Mouse (Mus musculus) stomach, embryonic 15.5 days (tissue): ENCODE data around the gene Rps15. TPM values are rescaled to one million over a fixed set of nuclear protein-coding genes. Genes with fewer than 3 reads are reported as not detected.

Experiments used
- ATAC-seq: fragments of 200-750 bp; cut with Nextera tagmentation; 2 replicates; pipeline ENCODE4 v1.8.0; 2017; ENCODE audit warnings: low read depth, moderate number of reproducible peaks, moderate TSS enrichment; ENCODE audit not compliant: insufficient read depth, low FRiP score
- H3K27ac ChIP-seq: fragments of 300-500 bp; sonication (generic); 2 replicates; pipeline ENCODE4 v1.5.1; 2015; ENCODE audit warnings: mild to moderate bottlenecking, inconsistent platforms
- H3K27me3 ChIP-seq: fragments of 300-500 bp; sonication (generic); replicated peaks from 2 replicates; pipeline ENCODE4 v1.6.1; 2015; ENCODE audit warnings: inconsistent platforms
- H3K36me3 ChIP-seq: fragments of 300-500 bp; sonication (generic); 2 replicates; pipeline ENCODE4 v1.6.1; 2015; ENCODE audit warnings: inconsistent platforms
- H3K4me1 ChIP-seq: fragments of 300-500 bp; sonication (generic); 2 replicates; pipeline ENCODE4 v1.6.1; 2015; ENCODE audit warnings: inconsistent platforms
- H3K4me2 ChIP-seq: fragments of 300-500 bp; sonication (generic); 2 replicates; pipeline ENCODE4 v1.6.1; 2015; ENCODE audit warnings: mild to moderate bottlenecking, inconsistent platforms
- H3K4me3 ChIP-seq: fragments of 300-500 bp; sonication (generic); replicated peaks from 2 replicates; pipeline ENCODE4 v1.5.1; 2015; ENCODE audit warnings: inconsistent platforms
- H3K9ac ChIP-seq: fragments of 300-500 bp; sonication (generic); 2 replicates; pipeline ENCODE4 v1.6.1; 2015; ENCODE audit warnings: inconsistent platforms
- H3K9me3 ChIP-seq: fragments of 300-500 bp; sonication (generic); 2 replicates; pipeline ENCODE4 v1.6.1; 2016; ENCODE audit warnings: inconsistent platforms
- whole genome bisulfite sequencing: fragments of 180-500 bp; shearing (Covaris S2); methylation state at CpG from one replicate; pipeline ENCODE4 v1.1.7; 2015; 5-methylcytosine and 5-hydroxymethylcytosine counted together
- polyA plus RNA-seq: library from polyadenylated mRNA; unstranded; fragments of >200 nt; fragmentation: Nextera tagmentation; extraction: Ambion mirVana; gene quantifications from 2 replicates; pipeline ENCODE4 v1.2.1, GENCODE M21; 2015

Rps15 gene
- polyA plus RNA-seq, 1 experiment from 2014 or later, result 948 TPM

GRCm38 (mm10) chr10:80253551-80253950, 38.7 kb upstream of the Rps15 start:
- no peak for ATAC-seq

DNA sequence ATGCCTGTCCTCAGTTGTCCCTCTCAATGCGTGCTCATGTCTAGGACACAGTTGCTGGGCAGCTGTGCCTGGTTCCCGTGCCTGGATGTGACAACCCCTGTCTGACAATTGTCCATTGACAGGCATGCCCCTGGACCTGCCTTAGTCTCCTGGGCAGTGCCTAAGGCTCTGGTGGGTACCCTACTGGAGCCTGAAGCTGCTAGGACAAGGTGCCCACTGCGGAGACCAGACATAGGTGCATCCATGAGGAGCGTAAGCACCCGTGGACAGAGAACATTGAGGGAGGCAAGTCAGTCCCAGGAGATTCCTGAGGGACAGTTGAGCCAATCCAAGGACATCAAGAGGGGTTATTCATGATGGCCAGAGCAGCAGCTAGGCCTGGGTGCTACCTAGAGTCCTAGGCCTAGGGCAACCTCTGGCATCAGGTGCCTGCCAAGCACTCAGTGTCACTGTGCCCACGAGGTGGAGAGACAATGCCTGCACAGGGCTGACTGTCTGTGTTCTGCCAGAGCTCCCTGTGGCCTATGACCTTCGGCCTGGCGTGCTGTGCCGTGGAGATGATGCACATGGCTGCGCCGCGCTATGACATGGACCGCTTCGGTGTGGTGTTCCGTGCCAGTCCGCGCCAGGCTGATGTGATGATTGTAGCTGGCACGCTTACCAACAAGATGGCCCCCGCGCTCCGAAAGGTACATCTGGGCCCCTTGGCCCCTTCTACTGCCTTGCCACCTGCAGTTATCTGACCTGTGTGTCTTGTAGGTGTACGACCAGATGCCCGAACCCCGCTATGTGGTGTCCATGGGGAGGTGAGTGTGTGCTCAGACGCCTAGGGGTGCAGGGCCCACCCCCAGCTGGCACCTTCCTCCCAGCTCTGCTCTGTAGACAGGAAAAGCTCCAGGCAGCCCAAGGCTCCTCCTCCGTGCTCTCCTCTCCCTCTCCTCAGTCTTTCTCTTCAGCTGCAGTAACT, 37.6 kb upstream of the Rps15 start:
- Histone ChIP-seq H3K27ac (no peak overlapping the region), H3K9me3 (no peaks in the 10 kb centered on the region), H3K36me3 (peaks cover 43% of the 10 kb centered on the region), H3K27me3 (no peaks in the 10 kb centered on the region), H3K4me2 (no peak overlapping the region), H3K4me1 (peaks cover 23% of the 10 kb centered on the region), H3K9ac (no peak overlapping the region), H3K4me3 (no peak overlapping the region)
- no peak for ATAC-seq
- 90% methylated on average over 26 of the region's 26 CpGs for WGBS

More at GRCm38 (mm10) chr10:80253551-80253950, 38.7 kb upstream of the Rps15 start:
- Histone ChIP-seq H3K27me3 (no peaks in the 10 kb centered on the region), H3K4me1 (peaks cover 16% of the 10 kb centered on the region), H3K27ac (no peak overlapping the region), H3K36me3 (peaks cover 40% of the 10 kb centered on the region), H3K9ac (no peak overlapping the region), H3K4me2 (no peak overlapping the region), H3K9me3 (no peaks in the 10 kb centered on the region), H3K4me3 (no peak overlapping the region)
- 77% methylated on average over 6 of the region's 6 CpGs for WGBS

DNA sequence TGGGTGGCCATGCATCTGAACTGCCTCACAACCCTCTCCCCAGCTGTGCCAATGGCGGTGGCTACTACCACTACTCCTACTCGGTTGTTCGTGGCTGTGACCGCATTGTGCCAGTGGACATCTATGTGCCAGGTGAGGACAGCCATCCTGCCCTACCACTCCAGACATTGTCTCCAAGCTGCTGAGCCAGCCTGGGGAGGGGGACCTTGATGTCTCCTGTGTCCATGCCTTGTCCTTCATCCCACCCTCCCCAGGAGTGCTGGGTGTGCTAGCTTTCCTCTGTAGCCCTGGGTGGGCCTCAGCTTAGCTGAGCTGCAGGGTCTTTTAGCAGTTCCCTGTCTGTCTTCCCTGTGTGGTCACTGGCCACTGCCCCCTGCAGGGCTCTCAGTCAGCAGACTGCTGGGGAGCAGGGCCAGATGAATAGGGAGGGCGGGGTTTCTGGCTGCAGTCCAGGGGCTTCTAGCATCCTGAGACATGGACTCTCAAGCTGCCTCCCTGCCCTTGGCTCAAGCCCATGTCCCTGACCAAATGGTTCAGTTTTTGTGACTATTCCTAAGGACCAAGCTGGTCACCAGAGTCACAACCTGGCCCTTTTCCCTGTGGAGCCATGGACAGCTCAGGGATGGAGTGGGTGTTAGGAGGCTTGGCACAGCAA, 36.2 kb upstream of the Rps15 start:
- ATAC-seq, result no peak
- peaks cover 43% of the 10 kb centered on the region for H3K36me3 ChIP-seq
- 85% methylated on average over 5 of the region's 5 CpGs for WGBS
- H3K4me3 ChIP-seq, result no peak overlapping the region
- H3K27me3 ChIP-seq, result no peaks in the 10 kb centered on the region
- no peak overlapping the region for H3K9ac ChIP-seq
- H3K4me1 ChIP-seq, result peaks cover 17% of the 10 kb centered on the region
- H3K27ac ChIP-seq, result no peak overlapping the region
- no peak overlapping the region for H3K4me2 ChIP-seq
- H3K9me3 ChIP-seq, result no peaks in the 10 kb centered on the region

DNA sequence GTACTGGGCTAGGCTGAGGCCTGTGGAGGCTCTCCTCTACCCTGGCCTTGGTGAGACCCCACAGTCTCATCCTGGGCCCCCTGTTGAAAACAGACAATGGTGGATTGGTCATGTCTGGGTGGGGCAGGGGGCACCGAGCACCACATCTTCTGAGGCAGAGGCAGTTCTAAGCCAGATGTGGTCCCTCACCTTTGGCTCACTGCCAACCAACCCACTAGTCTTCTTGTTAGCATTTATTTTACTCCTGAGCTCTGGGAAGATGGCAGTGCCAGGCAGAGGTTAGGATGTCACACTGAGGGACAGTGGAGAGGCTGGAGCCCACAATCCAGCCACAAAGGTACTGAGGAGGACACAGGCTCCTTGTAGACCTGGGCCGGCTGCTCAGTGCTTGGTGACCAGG, 34.3 kb upstream of the Rps15 start:
- no peak overlapping the region for H3K4me2 ChIP-seq
- H3K36me3 ChIP-seq, result peaks cover 43% of the 10 kb centered on the region
- ATAC-seq, result no peak
- H3K9ac ChIP-seq, result no peak overlapping the region
- no peak overlapping the region for H3K4me3 ChIP-seq
- no peaks in the 10 kb centered on the region for H3K27me3 ChIP-seq
- H3K27ac ChIP-seq, result no peak overlapping the region
- no peaks in the 10 kb centered on the region for H3K9me3 ChIP-seq
- peaks cover 21% of the 10 kb centered on the region for H3K4me1 ChIP-seq
- WGBS, result 77% methylated on average over 2 of the region's 2 CpGs

DNA sequence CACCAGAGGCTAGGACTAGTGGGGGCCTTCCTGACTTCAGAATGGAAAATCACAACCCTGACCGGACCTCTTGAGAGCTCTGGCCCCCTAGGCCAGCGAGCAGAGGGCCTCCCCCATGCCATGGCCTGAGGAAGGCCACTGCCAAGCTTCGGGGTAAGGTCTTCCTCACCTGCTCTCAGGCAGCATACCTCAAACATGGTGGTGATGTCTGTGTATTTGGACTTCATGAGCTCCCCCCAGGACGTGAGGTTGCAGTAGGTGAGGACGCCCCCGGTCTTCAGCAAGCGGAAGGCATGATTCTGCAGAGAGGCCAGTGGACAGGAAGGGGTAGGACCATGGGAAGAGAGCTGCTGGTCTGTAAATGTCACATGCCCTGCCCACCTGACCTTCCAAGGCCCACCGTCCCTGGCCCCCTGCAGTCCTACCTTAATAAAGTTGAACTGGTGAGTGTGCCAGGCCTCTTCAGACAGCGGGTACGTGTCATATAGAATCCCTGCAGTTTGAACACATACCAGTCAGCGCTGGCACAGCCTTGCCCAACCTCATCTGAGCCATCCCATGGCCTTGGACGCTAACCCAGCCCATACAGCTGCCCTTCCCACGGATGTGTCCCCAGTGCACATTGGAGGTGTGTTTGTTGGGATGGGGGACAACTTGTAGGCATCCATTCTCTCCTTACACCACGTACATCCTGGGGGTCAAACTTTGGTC, 33.3 kb upstream of the Rps15 start:
- Histone ChIP-seq H3K27ac (no peak overlapping the region; the same call in 1 of the 2 replicates), H3K4me2 (peak overlapping the region; percentile 97), H3K9me3 (no peaks in the 10 kb centered on the region), H3K36me3 (peaks cover 36% of the 10 kb centered on the region), H3K27me3 (no peaks in the 10 kb centered on the region), H3K9ac (no peak overlapping the region), H3K4me3 (peak overlapping the region; percentile 59), H3K4me1 (peaks cover 21% of the 10 kb centered on the region)
- WGBS, result 86% methylated on average over 14 of the region's 14 CpGs
- no peak for ATAC-seq

- Histone ChIP-seq H3K4me2 (peak overlapping the region; percentile 97), H3K36me3 (peaks cover 31% of the 10 kb centered on the region), H3K27ac (peak overlapping the region; percentile 97), H3K9me3 (no peaks in the 10 kb centered on the region), H3K9ac (peak overlapping the region; percentile 47; the same call in 1 of the 2 replicates), H3K27me3 (no peaks in the 10 kb centered on the region), H3K4me1 (peaks cover 21% of the 10 kb centered on the region), H3K4me3 (peak overlapping the region; percentile 59)
- 78% methylated on average over 6 of the region's 6 CpGs for WGBS
- no peak for ATAC-seq
Measured at GRCm38 (mm10) chr10:80259463-80259805, 32.8 kb upstream of the Rps15 start.

- Histone ChIP-seq H3K27ac (peak overlapping the region; percentile 97), H3K4me2 (peak overlapping the region; percentile 97), H3K9ac (peak overlapping the region; percentile 47), H3K4me1 (peaks cover 21% of the 10 kb centered on the region), H3K27me3 (no peaks in the 10 kb centered on the region), H3K9me3 (no peaks in the 10 kb centered on the region), H3K4me3 (peak overlapping the region; percentile 59), H3K36me3 (peaks cover 25% of the 10 kb centered on the region)
- no peak for ATAC-seq
- 9% methylated on average over 19 of the region's 19 CpGs for WGBS
Measured at GRCm38 (mm10) chr10:80259861-80260641, 32.2 kb upstream of the Rps15 start.

DNA sequence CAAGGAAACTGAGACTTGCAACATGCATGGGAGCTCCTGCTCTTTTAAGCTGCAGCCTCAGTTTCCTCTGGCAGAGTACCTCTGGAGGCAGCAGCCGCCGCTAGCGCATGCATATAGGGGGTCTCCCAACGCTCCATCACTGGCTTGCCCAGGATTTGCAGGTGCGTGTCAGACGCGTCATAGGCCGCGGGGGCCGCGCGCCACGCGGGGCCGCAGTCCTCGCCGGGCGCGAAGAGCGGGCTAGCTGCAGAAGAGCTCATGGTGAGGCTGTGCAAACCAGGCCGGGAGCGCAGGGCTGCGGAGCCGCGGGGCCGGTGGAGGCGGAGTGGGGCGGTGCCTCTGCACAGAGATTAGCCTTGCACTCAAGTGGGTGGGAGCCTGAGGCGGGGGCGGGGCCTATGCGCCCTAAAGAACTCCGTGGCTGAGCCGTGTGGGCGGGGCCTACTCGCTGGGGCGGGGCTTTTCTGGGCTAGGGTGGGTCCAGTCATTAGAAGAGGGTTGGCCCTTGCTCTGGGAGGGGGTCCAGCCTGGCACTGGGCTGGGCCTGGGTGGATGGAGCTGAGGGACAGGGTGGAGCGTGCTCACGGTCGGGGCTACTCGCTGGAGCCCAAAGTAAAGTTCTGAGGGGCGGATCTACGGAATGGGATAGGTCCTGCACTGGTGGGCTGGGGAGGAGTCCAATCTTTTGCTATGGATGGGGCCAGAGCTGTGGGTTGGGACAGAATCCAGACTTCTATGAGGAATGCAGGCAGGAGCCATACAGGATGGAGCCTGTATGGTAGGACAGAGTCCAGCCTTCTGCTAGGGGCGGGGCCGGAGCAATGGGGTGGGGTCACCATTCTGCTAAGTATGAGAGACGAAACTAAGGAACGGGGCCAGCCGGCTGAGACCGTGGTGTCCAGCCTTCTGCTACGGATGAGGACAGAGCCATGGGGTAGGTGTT, 31.3 kb upstream of the Rps15 start, which contains the start of the genes Gamt and Dazap1:
Gamt (minus strand) TSS at position 371 of the 943 bp plus-strand sequence.
Dazap1 (plus strand) TSS at position 845 of the 943 bp plus-strand sequence.
- Histone ChIP-seq H3K4me3 (peak within 1 kb of the TSS; percentile 59), H3K4me2 (peak within 1 kb of the TSS; percentile 97), H3K36me3 (peaks cover 16% of the 10 kb centered on the region), H3K9ac (peak within 1 kb of the TSS; percentile 47), H3K4me1 (peaks cover 25% of the 10 kb centered on the region), H3K9me3 (no peaks in the 10 kb centered on the region), H3K27ac (peak within 1 kb of the TSS; percentile 97), H3K27me3 (no peaks in the 10 kb centered on the region)
- ATAC-seq, result peak; percentile 89
- WGBS, result under 1% methylated on average over 49 of the region's 49 CpGs

- peak overlapping the region; percentile 97 for H3K27ac ChIP-seq
- H3K9me3 ChIP-seq, result no peaks in the 10 kb centered on the region
- H3K4me1 ChIP-seq, result peaks cover 31% of the 10 kb centered on the region
- peak overlapping the region; percentile 97 for H3K4me2 ChIP-seq
- H3K4me3 ChIP-seq, result peak overlapping the region; percentile 59
- H3K36me3 ChIP-seq, result peaks cover 13% of the 10 kb centered on the region
- H3K9ac ChIP-seq, result no peak overlapping the region; the same call in 1 of the 2 replicates
- peak; percentile 68 for ATAC-seq
- 0% methylated on average over 14 of the region's 14 CpGs for WGBS
- no peaks in the 10 kb centered on the region for H3K27me3 ChIP-seq
Measured at GRCm38 (mm10) chr10:80261585-80261968, 30.7 kb upstream of the Rps15 start.

DNA sequence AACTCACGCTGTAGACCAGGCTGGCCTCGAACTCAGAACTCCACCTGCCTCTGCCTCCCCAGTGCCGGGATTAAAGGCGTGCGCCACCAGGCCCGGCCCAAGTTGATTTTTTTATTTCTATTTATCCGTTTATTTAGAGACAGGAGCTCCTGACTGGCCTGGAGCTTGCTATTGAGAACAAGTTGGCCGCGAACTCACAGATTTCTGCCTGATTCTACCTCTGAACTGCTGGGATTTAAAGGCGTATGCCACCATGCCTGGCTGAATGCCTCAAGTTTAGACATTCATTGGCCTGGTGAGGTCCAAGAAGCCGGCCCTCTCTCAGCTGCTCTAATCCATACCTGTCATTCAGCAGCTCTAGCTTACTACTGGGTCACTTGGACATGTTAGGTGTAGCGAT, 30.1 kb upstream of the Rps15 start:
- H3K27me3 ChIP-seq, result no peaks in the 10 kb centered on the region
- peaks cover 13% of the 10 kb centered on the region for H3K36me3 ChIP-seq
- 65% methylated on average over 12 of the region's 12 CpGs for WGBS
- ATAC-seq, result no peak
- H3K4me1 ChIP-seq, result peaks cover 35% of the 10 kb centered on the region
- H3K9me3 ChIP-seq, result no peaks in the 10 kb centered on the region
- H3K4me2 ChIP-seq, result peak overlapping the region; percentile 97
- H3K27ac ChIP-seq, result peak overlapping the region; percentile 97
- peak overlapping the region; percentile 59 for H3K4me3 ChIP-seq
- no peak overlapping the region for H3K9ac ChIP-seq
